Mouse (Mus musculus): ENCODE data around the gene Rangrf.
"Not testable (repeated sequence)": the region's sequence is repeated elsewhere in the genome, so short reads cannot be mapped to it uniquely, and the experiment has no call there.

GRCm38 (mm10) chr11:68936951-68937350 is 38.0 kb downstream of the Rangrf start:
- TF ChIP-seq CTCF (IDR thresholded peaks at IDR 0.05; ENCODE audit: borderline replicate concordance, extremely low read depth, insufficient read depth, insufficient read length); POLR2A (IDR thresholded peaks at IDR 0.05; ENCODE audit: borderline replicate concordance, extremely low read depth, insufficient read depth, insufficient read length, poor library complexity, severe bottlenecking): not testable (repeated sequence)
